Mouse (Mus musculus): ENCODE measurements around the gene Vmn1r32. TPM values are rescaled to one million over a fixed set of nuclear protein-coding genes. Genes with fewer than 3 reads are reported as not detected.

Gene Vmn1r32
- 0.14 and 0.18 TPM in 2 replicates for polyA plus RNA-seq (2016; fragmentation: Nextera tagmentation; extraction: Ambion mirVana)

GRCm38 (mm10) chr6:66559996-66560395 lies at the start of gene Vmn1r32:
Gene Vmn1r32 (minus strand): TSS chr6:66560096.
- no peak within 1 kb of the TSS for H3K27ac ChIP-seq
- no peaks in the 10 kb centered on the region for H3K4me1 ChIP-seq
- H3K4me3 ChIP-seq, result no peak within 1 kb of the TSS
- WGBS, result 85% methylated on average over 1 of the region's 1 CpGs
- no peaks in the 10 kb centered on the region for H3K36me3 ChIP-seq
- H3K27me3 ChIP-seq (ENCODE audit: low read depth, poor library complexity, severe bottlenecking), result no peaks in the 10 kb centered on the region
- no peaks in the 10 kb centered on the region for H3K9me3 ChIP-seq (replicated peaks)
- DNase-seq (ENCODE audit: low spot score), result no peak

GRCm38 (mm10) chr6:66595804-66596203 lies 35.9 kb upstream of the Vmn1r32 start:
- Histone ChIP-seq H3K27ac (no peak overlapping the region), H3K9me3 (replicated peaks) (no peaks in the 10 kb centered on the region), H3K4me1 (no peaks in the 10 kb centered on the region), H3K27me3 (ENCODE audit: low read depth, poor library complexity, severe bottlenecking) (no peaks in the 10 kb centered on the region), H3K36me3 (no peaks in the 10 kb centered on the region), H3K4me3 (no peak overlapping the region)
- DNase-seq (ENCODE audit: low spot score), result no peak

- Histone ChIP-seq H3K4me1 (peaks cover 12% of the 10 kb centered on the region), H3K27ac (peak overlapping the region; percentile 94), H3K36me3 (peaks cover 37% of the 10 kb centered on the region), H3K27me3 (ENCODE audit: low read depth, poor library complexity, severe bottlenecking) (no peaks in the 10 kb centered on the region), H3K4me3 (peak overlapping the region; percentile 85), H3K9me3 (replicated peaks) (no peaks in the 10 kb centered on the region)
- WGBS, result 19% methylated on average over 7 of the region's 7 CpGs
- no peak for DNase-seq (ENCODE audit: low spot score)
Observed at GRCm38 (mm10) chr6:66535966-66536365, 23.9 kb downstream of the Vmn1r32 start.

GRCm38 (mm10) chr6:66535028-66535862 lies 24.7 kb downstream of the Vmn1r32 start, which contains the start of gene Mad2l1:
Gene Mad2l1 (plus strand): TSS chr6:66535390.
- DNase-seq (ENCODE audit: low spot score), result peak; percentile 94
- Histone ChIP-seq H3K4me1 (peaks cover 12% of the 10 kb centered on the region), H3K9me3 (replicated peaks) (no peaks in the 10 kb centered on the region), H3K36me3 (peaks cover 30% of the 10 kb centered on the region), H3K4me3 (peak within 1 kb of the TSS; percentile 85), H3K27me3 (ENCODE audit: low read depth, poor library complexity, severe bottlenecking) (no peaks in the 10 kb centered on the region), H3K27ac (peak within 1 kb of the TSS; percentile 94)
- under 1% methylated on average over 57 of the region's 57 CpGs for WGBS

GRCm38 (mm10) chr6:66534366-66534941 lies 25.4 kb downstream of the Vmn1r32 start:
- Histone ChIP-seq H3K27ac (peak overlapping the region; percentile 94), H3K27me3 (ENCODE audit: low read depth, poor library complexity, severe bottlenecking) (no peaks in the 10 kb centered on the region)
- 78% methylated on average over 5 of the region's 5 CpGs for WGBS

GRCm38 (mm10) chr6:66533241-66533640 lies 26.7 kb downstream of the Vmn1r32 start:
- H3K27ac ChIP-seq, result no peak overlapping the region
- peaks cover 12% of the 10 kb centered on the region for H3K4me1 ChIP-seq
- no peaks in the 10 kb centered on the region for H3K27me3 ChIP-seq (ENCODE audit: low read depth, poor library complexity, severe bottlenecking)
- 40% methylated on average over 3 of the region's 3 CpGs for WGBS
- DNase-seq (ENCODE audit: low spot score), result no peak
- H3K36me3 ChIP-seq, result peaks cover 11% of the 10 kb centered on the region
- H3K4me3 ChIP-seq, result no peak overlapping the region
- H3K9me3 ChIP-seq (replicated peaks), result no peaks in the 10 kb centered on the region

More at GRCm38 (mm10) chr6:66534366-66534941, 25.4 kb downstream of the Vmn1r32 start:
- Histone ChIP-seq H3K4me3 (peak overlapping the region; percentile 85), H3K4me1 (peaks cover 12% of the 10 kb centered on the region), H3K36me3 (peaks cover 22% of the 10 kb centered on the region), H3K9me3 (replicated peaks) (no peaks in the 10 kb centered on the region)
- DNase-seq (ENCODE audit: low spot score), result no peak

GRCm38 (mm10) chr6:66528386-66528785 lies 31.5 kb downstream of the Vmn1r32 start:
- no peak overlapping the region for H3K4me3 ChIP-seq

GRCm38 (mm10) chr6:66516368-66516767 lies 43.5 kb downstream of the Vmn1r32 start:
- H3K36me3 ChIP-seq, result no peaks in the 10 kb centered on the region
- no peak overlapping the region for H3K27ac ChIP-seq
- H3K9me3 ChIP-seq (replicated peaks), result no peaks in the 10 kb centered on the region
- WGBS, result 91% methylated on average over 5 of the region's 5 CpGs
- H3K4me1 ChIP-seq, result no peaks in the 10 kb centered on the region
- no peak overlapping the region for H3K4me3 ChIP-seq
- DNase-seq (ENCODE audit: low spot score), result no peak
- no peaks in the 10 kb centered on the region for H3K27me3 ChIP-seq (ENCODE audit: low read depth, poor library complexity, severe bottlenecking)

More at GRCm38 (mm10) chr6:66528386-66528785, 31.5 kb downstream of the Vmn1r32 start:
- Histone ChIP-seq H3K36me3 (no peaks in the 10 kb centered on the region), H3K4me1 (no peaks in the 10 kb centered on the region), H3K27me3 (ENCODE audit: low read depth, poor library complexity, severe bottlenecking) (no peaks in the 10 kb centered on the region), H3K27ac (no peak overlapping the region), H3K9me3 (replicated peaks) (no peaks in the 10 kb centered on the region)
- no peak for DNase-seq (ENCODE audit: low spot score)
- WGBS, result 98% methylated on average over 10 of the region's 10 CpGs

Other genes with a start within 250 kb of the Vmn1r32 start
- 146 and 153 TPM in 2 replicates for gene Mad2l1, start 24.7 kb downstream of the Vmn1r32 start, polyA plus RNA-seq (2016; fragmentation: Nextera tagmentation; extraction: Ambion mirVana)
- not detected in 2 replicates for gene Vmn1r33, start 58.2 kb upstream of the Vmn1r32 start, polyA plus RNA-seq (2016; fragmentation: Nextera tagmentation; extraction: Ambion mirVana)
- gene Vmn1r34, start 83.8 kb upstream of the Vmn1r32 start, polyA plus RNA-seq (2016; fragmentation: Nextera tagmentation; extraction: Ambion mirVana), result not detected in 2 replicates
- not detected in 2 replicates for gene Vmn1r35, start 125.8 kb upstream of the Vmn1r32 start, polyA plus RNA-seq (2016; fragmentation: Nextera tagmentation; extraction: Ambion mirVana)
- not detected in 2 replicates for gene Vmn1r36, start 159.1 kb upstream of the Vmn1r32 start, polyA plus RNA-seq (2016; fragmentation: Nextera tagmentation; extraction: Ambion mirVana)
- not detected in 2 replicates for gene Vmn1r37, start 169.3 kb upstream of the Vmn1r32 start, polyA plus RNA-seq (2016; fragmentation: Nextera tagmentation; extraction: Ambion mirVana)
- gene Vmn1r38, start 222.5 kb upstream of the Vmn1r32 start, polyA plus RNA-seq (2016; fragmentation: Nextera tagmentation; extraction: Ambion mirVana), result not detected in 2 replicates

Measured in limb, embryonic 10.5 days (tissue).